Mouse (Mus musculus) CH12.LX (cell line): ENCODE data around the gene Gm20388.

Experiments used
- CHD2 ChIP-seq: IDR thresholded peaks from 2 replicates; pipeline ENCODE4 v1.6.1; 2011; ENCODE audit warnings: low read length, improper control_type of control experiment
- CTCF ChIP-seq, 2 experiments: IDR thresholded peaks in 1 of 2; conservative IDR thresholded peaks in 1 of 2; 2 replicates each; pipeline ENCODE4 v1.5.1; 2011 to 2012; ENCODE audit warnings: low read depth in 2 of 2, low read length in 2 of 2, improper control_type of control experiment in 1 of 2, inconsistent platforms in 1 of 2, mild to moderate bottlenecking in 1 of 2, moderate library complexity in 1 of 2
- JUND ChIP-seq: conservative IDR thresholded peaks from 2 replicates; pipeline ENCODE4 v1.6.1; 2011; ENCODE audit warnings: low read depth, low read length, improper control_type of control experiment
- MXI1 ChIP-seq: IDR thresholded peaks from 2 replicates; pipeline ENCODE4 v1.6.1; 2011; ENCODE audit warnings: mild to moderate bottlenecking, low read depth, low read length, improper control_type of control experiment
- MYC ChIP-seq: IDR thresholded peaks from 2 replicates; pipeline ENCODE4 v1.6.1; 2011; ENCODE audit warnings: low read depth, mild to moderate bottlenecking, improper control_type of control experiment, low read length
- POLR2A ChIP-seq: IDR thresholded peaks from 2 replicates; pipeline ENCODE4 v1.6.1; 2011; ENCODE audit warnings: low read depth, mild to moderate bottlenecking, improper control_type of control experiment, low read length

DNA sequence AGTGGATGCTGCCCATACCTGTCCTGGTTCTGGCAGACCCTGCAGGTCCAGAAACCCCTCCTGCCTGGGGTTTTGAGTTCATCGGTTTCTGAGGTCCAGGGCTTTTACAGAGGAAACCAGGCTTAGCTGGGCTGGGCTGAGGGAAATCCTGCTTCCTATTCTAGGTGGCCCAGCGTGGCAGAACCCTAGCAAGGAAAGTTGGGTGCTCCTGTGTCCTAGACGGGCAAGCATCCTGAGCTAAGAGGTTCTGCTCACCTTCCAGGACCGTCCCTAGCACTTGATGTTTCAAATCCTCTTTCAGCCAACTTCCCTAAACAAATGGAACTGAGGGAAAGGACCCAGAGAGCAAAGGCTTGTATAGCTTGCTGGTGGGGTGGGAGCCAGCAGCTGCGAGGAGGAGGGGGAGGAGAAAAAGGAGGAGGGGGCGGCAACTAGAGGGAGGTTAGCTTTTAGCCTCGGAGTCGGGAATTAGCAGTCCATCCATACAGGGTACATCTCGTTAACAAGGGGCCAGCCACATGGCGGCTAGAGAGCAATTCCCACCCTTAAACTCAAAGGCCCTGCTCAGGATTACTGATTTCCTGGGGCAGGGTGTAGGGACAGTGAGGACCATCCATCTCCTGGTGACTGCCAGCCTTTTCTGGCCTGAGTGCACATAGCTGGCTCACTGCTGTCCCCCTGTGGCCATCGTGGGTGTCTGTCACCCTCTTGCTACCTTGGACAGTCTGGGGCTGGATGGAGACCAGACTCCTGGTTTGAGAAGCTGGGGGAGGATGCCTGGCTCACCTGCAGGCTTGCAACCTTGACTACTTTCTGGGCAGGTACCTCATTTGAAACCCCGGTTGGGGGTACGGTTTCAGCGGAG lies 624.1 kb downstream of the Gm20388 start:
- TF ChIP-seq CTCF (conservative IDR thresholded peaks at IDR 0.05 in 1 of 2, IDR thresholded peaks at IDR 0.05 in 1 of 2; ENCODE audit: low read depth in 2 of 2, low read length in 2 of 2) = peak; percentile 93 to 98
- TF ChIP-seq MXI1 = no peak
- TF ChIP-seq CHD2 = no peak
- TF ChIP-seq POLR2A = no peak
- no peak for TF ChIP-seq MYC
- TF ChIP-seq JUND = no peak
